Mouse (Mus musculus): ENCODE measurements around the gene Lhx5.

Lhx5 gene

DNA sequence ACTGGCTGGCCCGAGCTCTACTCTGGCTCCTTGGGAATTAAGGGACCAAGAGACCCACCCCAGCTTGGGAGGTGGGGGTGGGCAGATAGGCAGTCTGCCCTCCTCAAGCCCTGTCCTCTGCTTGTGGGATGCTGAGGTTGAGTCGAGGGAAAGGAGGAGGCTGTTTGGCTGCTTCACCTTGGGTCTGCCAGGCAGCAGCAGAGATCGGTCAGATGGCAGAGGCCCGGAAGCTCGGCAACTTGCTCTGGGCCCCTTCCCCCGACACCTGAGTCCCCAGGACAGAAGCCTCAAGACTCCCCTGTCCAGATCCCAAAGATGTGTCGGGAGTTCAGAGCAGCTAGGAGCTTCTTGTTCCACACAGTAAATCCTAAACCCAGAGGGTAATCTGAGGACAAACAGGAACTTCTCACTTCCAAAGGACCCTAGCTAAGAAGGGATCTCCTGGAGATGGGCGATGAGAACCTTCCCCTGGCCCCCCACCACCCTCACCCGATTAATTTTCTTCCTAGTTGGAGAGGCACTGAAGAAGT lies 1.1 kb downstream of the Lhx5 start:
- no peak for DNase-seq (ENCODE audit: low read depth)

DNA sequence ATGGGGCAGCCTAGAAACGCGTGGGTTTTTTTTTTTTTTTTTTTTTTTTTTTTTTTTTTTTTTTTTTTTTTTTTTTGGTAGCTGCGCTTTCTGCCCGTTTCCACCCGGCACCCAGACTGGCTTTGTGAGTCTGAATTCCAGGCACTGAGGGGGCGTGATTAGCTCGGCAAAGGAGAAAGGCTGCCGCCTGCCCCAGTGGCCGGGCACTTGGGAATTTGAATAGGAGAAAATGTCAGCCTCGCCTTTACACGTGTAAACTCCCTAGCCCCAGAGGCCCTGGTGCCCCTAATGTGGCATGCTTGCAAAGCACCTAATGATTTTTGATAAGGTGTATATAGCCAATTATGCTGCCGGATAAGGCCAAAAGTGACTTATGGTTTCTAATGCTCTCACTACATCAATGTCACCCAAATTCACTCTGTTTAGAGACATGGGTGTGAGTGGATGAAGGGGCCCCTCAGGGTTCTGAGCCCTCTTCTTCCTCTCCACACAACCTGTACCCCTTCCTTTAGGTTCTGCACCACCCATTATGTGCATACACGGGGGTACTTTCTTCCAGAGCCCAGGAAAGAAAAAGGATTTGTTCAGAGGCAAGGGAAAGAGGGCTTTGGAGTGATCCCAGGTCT lies 1.7 kb downstream of the Lhx5 start:
- no peak for DNase-seq (ENCODE audit: low read depth)

DNA sequence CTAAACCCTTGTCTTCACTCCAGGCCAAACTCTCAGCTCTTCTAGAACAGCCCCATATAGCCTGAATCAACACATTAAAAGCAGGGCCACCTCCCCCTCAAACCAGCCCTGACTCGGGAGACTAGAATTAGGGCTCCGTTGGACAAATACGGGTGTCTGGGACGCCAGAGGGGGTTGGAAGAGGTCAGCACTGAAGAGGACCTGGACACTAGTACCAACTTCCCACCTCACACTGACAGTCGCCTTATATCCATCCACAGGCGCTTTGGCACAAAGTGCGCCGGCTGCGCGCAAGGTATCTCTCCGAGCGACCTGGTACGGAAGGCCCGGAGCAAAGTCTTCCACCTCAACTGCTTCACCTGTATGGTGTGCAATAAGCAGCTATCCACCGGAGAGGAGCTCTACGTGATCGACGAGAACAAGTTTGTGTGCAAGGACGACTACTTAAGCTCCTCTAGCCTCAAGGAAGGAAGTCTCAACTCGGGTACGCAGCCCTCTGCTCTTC lies 2.8 kb downstream of the Lhx5 start:
- DNase-seq (ENCODE audit: low read depth), result no peak

DNA sequence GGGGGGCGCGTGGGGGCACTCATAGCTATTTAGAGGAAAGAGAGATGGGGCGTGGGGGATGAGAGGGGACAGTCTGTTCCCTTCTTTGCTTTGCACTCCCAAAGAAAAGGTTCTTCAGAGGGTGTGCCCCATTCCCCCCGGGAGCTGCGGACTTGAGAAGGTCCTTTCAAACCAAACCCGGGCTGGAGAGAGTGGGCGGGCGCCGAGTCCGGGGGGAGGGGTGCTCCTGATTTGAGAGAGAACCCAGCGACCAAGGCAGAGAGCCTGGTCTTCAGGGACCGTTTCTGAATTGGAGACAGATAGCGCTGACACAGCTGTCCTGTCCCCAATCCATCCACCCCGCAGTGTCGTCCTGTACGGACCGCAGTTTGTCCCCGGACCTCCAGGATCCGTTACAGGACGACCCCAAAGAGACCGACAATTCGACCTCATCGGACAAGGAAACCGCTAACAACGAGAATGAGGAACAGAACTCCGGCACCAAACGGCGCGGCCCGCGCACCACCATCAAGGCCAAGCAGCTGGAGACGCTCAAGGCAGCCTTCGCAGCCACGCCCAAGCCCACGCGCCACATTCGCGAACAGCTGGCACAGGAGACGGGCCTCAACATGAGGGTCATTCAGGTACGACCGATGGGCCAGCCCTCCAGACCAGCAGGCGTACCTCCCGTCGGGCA lies 3.6 kb downstream of the Lhx5 start:
- no peak for DNase-seq (ENCODE audit: low read depth)

DNA sequence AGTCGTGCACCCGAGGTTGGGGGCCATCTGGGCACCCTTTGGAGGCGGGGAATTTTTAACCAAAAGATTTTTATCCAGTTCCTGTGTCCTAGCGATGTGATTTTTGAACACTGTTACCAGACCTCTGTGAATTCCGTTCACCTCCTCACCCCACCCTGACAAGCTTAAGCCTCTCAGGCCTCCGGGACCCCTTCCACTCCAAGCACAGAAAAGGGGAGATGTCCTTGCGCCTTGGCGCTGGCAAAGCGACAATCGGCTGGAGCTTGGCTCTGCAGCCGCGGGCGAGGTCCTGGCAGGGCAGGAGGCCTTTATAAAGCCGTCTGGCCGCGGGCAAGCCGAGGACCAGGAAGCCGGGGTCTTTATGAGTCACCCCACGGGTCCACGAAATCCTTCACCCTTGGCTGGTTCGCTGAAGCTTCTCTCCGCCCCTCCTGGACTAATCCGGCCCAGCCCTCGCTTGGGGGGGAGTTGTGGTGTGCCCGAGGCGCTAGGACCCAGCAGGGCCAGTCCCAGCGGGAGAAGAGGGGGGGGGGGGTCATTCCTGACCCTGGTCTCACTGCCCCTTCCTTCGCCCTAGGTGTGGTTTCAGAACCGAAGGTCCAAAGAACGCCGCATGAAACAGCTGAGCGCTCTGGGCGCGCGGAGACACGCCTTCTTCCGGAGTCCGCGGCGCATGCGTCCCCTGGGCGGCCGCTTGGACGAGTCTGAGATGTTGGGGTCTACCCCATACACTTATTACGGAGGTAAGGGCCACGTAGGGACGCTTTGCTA lies 4.4 kb downstream of the Lhx5 start:
- no peak for DNase-seq (ENCODE audit: low read depth)

DNA sequence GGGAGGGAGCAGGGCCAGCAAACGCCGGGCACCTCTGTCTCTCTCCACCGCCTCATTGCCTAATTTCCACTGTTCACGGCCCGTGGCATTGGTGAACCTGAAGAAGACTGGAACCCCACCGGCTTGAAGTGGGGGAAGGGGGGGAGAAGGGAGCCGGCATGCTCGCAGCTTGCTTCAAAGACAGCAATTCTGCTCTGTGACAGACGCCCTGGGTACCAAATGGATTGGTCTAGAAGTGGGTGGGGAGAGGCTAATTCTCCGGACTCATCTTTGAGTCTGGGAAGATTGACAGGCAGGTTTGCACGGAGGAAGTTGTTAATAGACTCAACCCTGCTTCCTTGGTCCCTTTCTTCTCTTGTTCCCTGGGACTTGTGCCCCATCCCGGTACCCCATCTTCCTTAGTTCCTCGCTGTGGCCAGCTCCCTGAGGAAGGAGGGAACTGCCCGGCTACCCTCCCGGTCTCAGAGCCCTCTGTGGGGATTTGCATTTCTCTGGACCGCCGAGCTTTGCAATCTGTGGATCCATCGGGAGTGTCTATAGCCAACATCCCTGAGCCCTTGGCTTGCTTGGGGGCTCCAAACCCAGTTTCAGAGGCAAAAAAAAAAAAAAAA lies 5.5 kb downstream of the Lhx5 start:
- no peak for DNase-seq (ENCODE audit: low read depth)

DNA sequence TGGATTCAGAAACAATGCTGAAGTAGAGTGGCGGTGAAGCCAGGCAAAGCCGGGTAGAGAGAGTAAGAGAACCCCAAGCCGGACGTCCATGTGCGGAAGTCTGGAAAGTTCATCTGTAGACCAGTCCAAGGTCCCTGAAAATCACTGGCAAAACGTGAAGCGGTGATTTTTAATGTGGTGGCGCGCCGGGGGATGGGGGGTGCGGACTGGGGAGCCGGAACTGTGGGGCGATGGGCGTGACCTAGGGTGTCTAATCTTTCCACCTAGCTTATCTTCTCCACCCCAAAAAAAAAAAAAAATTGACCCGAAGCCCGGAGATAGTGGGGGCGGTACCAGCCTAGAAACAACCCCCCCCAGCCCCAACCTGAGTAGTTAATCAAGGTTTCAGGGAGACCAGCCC lies 6.0 kb downstream of the Lhx5 start:
- DNase-seq (ENCODE audit: low read depth), result no peak

DNA sequence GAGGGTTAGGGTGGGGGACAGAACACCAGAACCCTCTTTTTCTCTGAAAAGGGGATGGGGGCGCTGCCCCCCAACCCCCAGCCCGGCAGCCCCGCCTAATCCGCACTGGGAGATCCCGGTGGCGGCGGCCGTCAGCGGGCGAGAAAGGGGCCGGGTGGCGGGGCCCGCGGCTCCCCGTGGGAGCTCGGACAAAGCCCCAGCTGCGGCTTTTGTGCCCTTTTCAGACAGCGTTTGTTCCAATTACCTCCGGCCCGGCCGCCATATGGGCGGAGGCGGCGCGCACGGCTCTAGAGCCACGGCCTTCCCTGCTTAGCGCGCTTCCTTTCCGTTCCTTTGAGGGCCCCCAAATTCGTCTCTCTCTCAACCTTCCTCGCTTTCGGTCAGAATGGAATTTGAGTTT lies 6.5 kb downstream of the Lhx5 start:
- DNase-seq (ENCODE audit: low read depth), result no peak

DNA sequence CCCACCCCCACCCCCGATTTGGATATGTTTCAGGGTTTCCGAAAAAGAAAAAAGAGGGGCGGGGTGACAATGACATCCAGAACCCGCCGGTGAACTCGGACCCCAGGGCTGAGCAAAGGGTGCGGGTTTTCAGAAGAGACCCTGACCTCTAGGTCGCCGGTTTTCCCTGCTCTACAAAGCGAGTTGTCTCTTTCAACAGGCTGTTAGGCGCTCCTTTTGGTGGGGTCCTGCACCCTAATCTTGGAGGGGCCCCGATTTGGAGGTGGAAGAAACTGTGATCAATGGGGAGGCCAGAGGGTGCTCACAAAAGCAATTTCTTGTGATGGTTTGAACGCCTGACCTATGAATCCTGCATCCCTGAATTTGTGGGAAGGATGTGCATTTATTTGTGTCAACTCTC lies 7.0 kb downstream of the Lhx5 start:
- DNase-seq (ENCODE audit: low read depth), result no peak

DNA sequence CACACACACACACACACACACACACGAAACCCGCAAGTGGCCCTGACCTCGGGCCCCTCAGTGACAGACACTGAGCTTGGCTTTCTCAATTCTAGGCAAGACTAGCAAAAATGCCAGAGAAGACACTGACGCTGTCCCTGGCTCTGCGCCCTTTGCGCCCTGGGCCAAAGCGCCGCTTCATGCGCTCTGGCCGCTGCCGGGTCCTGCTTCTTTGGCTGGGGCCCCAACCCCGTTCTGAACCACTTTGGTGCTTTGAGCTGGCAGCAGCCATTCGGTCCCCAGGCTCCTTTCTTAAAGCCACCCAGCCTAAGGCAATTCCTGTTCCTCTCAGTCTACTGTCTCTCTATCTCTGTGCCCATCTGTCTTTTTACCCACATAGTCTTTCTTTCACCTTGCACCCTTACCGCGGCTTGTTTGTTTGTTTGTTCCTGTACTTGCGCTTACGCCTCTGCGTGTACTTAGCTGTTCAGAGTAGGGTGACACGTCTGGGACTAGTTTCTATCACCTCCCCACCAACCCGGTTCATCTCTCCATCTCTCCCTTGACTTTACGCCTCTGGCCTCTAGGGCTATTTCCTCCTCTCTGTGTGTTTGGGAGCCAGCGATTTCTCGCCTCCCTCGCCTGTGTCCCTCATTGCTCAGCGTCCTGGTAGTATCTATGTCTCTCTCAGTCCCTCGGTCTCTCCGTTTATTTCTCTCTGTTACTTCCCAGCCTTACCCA lies 7.7 kb downstream of the Lhx5 start:
- no peak for DNase-seq (ENCODE audit: low read depth)

DNA sequence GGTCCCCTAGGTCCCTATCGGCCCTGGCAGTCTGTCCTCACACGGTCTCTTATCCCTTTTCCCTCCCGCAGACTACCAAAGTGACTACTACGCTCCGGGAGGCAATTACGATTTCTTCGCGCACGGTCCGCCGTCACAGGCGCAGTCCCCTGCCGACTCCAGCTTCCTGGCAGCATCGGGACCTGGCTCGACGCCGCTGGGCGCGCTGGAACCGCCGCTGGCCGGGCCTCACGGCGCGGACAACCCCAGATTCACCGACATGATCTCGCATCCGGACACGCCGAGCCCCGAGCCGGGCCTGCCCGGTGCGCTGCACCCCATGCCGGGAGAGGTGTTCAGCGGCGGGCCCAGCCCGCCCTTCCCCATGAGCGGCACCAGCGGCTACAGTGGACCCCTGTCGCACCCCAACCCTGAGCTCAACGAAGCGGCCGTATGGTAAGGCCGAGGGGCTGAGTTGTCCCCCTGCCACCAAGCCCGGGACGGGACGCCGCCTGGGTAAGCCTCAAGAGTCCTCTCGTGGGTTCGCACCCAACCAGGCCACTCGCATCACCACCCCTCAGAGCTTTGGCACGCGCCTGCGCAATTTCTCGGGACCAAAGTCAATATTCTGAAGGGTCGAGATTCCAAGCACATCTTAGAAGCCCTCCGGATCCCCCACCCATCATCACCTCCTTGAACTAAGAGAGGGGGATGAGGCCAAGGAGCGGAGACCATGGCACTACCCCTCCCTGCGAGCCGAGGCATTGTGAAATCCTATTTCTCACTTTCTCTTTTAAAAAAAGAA lies 8.6 kb downstream of the Lhx5 start:
- no peak for DNase-seq (ENCODE audit: low read depth)

DNA sequence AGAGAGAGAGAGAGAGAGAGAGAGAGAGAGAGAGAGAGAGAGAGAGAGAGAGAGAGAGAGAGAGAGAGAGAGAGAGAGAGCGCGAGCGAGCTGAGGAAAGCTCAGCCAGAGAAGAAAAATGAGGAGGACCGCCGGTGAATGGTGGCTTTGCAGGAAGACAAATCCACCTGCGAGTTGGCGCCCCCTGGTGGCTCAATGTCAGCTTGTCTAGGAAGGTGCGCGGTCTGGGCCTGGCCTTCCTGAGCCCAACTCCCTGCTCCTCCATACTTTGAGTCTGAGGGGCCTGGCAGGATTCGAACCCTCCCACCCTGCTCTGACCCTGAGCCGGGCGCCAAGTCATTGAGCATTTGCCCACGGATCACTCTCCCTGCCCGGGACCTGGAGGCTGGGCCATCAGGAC lies 9.2 kb downstream of the Lhx5 start:
- DNase-seq (ENCODE audit: low read depth), result peak; percentile 34

DNA sequence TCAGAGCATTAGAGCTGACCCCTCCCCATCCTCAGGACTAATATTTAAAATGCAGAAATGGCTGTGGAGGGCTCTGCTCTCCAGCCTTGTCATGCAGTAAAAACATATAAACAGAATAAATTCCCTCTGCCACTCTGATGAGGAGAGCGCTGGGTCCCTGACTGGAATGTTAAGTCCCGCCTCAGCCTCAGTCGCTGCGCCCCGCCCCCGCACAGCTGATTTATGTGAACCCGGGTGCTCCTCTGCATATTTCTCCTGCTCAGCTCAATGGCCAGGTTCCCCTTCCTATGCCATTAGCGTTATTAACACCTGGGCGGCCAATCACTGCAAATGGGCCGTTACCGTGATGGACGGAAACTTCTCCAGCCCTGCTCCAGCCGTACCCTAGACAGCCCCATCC lies 15.8 kb downstream of the Lhx5 start:
- DNase-seq (ENCODE audit: low read depth), result no peak

DNA sequence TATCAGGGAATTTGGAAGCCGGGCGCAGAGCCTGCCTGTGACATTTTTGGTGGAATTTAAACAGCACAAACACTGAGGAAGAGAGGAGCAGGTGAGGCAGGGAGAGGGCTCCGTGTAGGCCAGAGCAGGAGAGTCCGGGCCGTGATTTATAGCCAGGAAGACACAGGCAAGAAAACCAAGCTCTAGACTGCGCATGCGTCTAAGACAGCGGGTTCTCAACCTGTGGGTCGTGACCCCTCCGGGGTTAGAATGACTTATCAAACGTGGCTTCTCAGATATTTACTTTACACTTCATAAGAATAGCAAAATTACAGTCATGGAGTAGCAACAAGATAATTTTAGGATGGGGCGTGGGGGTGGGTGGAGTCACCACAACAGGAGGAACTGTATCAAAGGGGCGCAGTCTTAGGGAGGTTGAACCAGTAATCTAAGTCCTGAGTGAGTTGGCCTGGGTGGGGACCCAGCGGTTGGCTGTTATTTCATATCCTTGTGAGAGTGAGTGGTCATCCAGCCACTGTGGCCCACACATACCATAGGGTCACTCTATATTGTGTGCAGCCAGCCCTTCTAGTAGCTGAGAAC lies 23.3 kb downstream of the Lhx5 start:
- DNase-seq (ENCODE audit: low read depth), result no peak

DNA sequence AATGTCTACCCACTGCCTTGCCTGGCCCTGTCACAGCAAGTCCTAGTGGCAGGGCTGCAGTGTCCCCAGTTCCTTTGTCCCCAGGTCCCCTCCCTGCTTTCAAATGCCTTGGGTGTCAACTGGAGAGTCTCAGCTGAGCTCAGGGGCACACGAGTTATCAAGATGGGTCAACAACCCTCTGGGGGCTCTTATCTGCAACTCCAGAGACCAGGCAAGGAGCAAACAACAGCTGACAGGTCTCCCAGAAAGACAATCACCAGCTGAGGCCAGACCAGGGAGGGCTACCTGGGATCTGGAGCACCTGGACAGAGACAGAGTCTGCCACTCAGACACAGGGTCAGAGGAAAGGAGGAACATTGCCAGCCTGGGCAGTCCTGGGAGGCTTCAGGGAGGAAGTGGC lies 24.8 kb downstream of the Lhx5 start:
- no peak for DNase-seq (ENCODE audit: low read depth)

DNA sequence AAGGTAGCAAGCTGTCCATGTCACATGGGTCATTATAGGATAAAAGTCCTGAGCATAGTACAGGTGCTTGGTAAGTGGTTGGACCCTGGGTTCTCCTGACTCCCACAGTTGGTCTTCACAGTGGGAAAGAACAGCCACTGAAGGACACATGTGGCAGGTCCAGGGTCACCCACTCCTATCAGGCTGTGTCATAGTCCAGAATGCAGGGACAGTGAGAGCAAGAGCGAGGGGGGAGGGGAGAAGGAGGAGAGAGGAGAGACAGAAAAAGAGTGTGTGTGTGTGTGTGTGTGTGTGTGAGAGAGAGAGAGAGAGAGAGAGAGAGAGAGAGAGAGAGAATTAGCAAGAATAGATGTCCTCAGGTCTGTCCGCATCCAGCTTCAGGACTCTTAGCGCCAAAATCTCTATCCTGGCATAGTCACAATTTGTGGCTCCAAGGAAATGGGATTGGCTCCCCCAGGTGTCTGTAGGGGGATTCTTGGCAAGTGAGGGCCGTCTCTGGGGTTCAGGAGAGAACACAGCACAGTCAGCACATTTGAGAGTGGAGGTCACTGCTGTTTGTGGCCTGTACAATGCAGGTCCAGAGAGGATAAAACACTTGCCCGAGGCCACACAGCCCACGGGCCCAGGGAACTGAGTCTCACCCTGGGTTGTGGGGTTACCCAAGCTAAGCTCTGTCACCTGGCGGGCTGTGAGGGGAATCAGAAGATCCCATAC lies 25.5 kb downstream of the Lhx5 start:
- DNase-seq (ENCODE audit: low read depth), result no peak

DNA sequence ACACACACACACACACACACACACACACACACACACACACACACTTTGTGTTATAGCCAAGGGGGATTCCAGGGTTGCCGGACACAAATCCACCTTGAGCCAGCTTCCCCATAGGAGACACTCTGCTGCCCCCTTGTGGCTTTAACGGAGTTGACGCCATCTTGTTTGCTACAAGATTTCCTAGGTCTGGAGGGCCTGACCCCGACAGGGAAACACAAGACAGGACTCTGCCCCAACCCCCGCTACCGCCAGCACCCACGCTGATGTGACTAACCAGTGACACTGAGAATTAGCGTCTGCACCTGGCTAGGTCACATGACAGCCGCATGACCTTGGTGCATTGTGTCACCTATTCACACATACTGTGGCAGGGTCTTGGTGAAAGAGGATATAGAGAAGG lies 26.1 kb downstream of the Lhx5 start:
- no peak for DNase-seq (ENCODE audit: low read depth)

DNA sequence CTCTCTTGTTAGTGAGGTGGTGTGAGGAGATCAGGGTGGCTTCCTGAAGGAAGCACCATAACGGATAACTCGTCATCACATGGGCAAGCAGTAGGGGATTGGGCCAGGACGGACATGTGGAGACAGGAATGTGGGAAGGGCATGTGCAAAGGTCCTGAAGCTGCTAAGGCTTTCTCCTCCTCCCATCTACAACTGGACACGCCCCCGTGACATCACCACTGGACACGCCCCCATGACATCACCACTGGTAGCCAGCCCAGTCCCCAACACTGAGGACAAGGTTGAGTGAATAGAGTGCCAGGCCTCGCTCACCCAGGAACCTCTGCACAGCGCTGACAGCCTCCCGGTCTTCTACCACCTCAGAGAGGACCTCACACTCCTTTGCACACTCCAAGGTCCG lies 27.6 kb downstream of the Lhx5 start:
- no peak for DNase-seq (ENCODE audit: low read depth)

DNA sequence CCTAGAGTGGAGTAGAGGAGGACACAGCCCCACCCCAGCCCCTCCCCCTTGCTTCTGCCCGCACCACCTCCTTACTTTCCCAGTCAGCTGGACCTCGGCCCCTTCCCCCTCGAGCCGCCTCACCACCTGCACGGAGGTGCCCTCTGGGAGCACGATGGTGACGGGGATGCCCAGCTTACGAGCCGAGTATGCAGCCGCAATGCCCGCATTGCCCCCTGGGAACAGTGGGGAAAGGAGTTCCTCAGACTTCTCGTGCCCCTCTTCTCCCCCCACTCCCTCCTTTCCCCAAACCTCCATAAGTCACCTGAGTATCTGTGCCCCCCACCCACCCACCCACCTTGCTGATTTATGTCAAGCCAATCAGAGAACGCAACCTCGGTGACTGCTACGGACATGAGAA lies 30.4 kb downstream of the Lhx5 start:
- DNase-seq (ENCODE audit: low read depth), result no peak

DNA sequence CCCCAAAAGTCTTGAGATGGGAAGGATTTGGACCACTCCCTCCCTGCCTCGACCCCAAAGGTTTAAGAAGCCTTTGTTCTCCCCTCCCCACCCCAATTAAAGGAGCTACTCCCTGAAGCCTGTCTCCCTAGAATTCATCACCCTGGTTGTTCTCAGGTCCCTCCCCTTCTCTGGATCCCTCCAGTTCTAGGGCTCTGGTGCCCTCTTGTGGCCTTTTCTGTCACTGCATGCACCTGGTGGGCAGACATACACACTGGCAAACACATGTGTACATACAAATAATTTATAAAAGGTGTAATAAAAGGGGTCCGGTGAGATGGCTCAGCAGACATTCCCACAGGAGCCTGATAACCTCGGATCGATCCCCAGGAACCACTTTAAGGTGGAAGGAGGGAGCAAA lies 32.8 kb downstream of the Lhx5 start:
- no peak for DNase-seq (ENCODE audit: low read depth)

Measured in fibroblast of lung, adult 2 months (primary cell).